Mouse (Mus musculus): ENCODE measurements around the gene Catsper4.

Gene Catsper4

GRCm38 (mm10) chr4:134251241-134252130 lies 24.3 kb upstream of the Catsper4 start:
- no peak for ATAC-seq (ENCODE audit: insufficient number of reproducible peaks, low FRiP score, low TSS enrichment)

GRCm38 (mm10) chr4:134250930-134251240 lies 23.7 kb upstream of the Catsper4 start:
- no peak for ATAC-seq (ENCODE audit: insufficient number of reproducible peaks, low FRiP score, low TSS enrichment)

GRCm38 (mm10) chr4:134250116-134250929 lies 23.1 kb upstream of the Catsper4 start:
- ATAC-seq (ENCODE audit: insufficient number of reproducible peaks, low FRiP score, low TSS enrichment) = no peak

- no peak for ATAC-seq (ENCODE audit: insufficient number of reproducible peaks, low FRiP score, low TSS enrichment)
These were observed 22.5 kb upstream of the Catsper4 start for GRCm38 (mm10) chr4:134249651-134250050.

- no peak for ATAC-seq (ENCODE audit: insufficient number of reproducible peaks, low FRiP score, low TSS enrichment)
These were observed 19.6 kb upstream of the Catsper4 start, which contains the start of gene Gm30191 for GRCm38 (mm10) chr4:134246719-134247258. Gene Gm30191, plus strand, starts transcription at chr4:134246935.

- ATAC-seq (ENCODE audit: insufficient number of reproducible peaks, low FRiP score, low TSS enrichment) = no peak
These were observed 19.1 kb upstream of the Catsper4 start for GRCm38 (mm10) chr4:134246256-134246655.

GRCm38 (mm10) chr4:134245148-134245843 lies 18.1 kb upstream of the Catsper4 start, which contains the start of gene Zfp593:
Gene Zfp593, minus strand, starts transcription at chr4:134245592.
- ATAC-seq (ENCODE audit: insufficient number of reproducible peaks, low FRiP score, low TSS enrichment) = peak; percentile 54; the same call in 1 of the 2 replicates

- ATAC-seq (ENCODE audit: insufficient number of reproducible peaks, low FRiP score, low TSS enrichment) = no peak
These were observed 16.5 kb upstream of the Catsper4 start, which contains the start of gene E130218I03Rik for GRCm38 (mm10) chr4:134243516-134244250. Gene E130218I03Rik, plus strand, starts transcription at chr4:134243662.

- no peak; the same call in 1 of the 2 replicates for ATAC-seq (ENCODE audit: insufficient number of reproducible peaks, low FRiP score, low TSS enrichment)
These were observed 11.5 kb upstream of the Catsper4 start for GRCm38 (mm10) chr4:134238686-134239085.

GRCm38 (mm10) chr4:134238279-134238651 lies 11.1 kb upstream of the Catsper4 start, which contains the start of gene Cnksr1:
Gene Cnksr1, minus strand, starts transcription at chr4:134238399.
- no peak for ATAC-seq (ENCODE audit: insufficient number of reproducible peaks, low FRiP score, low TSS enrichment)

GRCm38 (mm10) chr4:134237582-134238278 lies 10.5 kb upstream of the Catsper4 start:
- ATAC-seq (ENCODE audit: insufficient number of reproducible peaks, low FRiP score, low TSS enrichment) = no peak

GRCm38 (mm10) chr4:134234876-134235275 lies 7.7 kb upstream of the Catsper4 start:
- ATAC-seq (ENCODE audit: insufficient number of reproducible peaks, low FRiP score, low TSS enrichment) = no peak

- no peak for ATAC-seq (ENCODE audit: insufficient number of reproducible peaks, low FRiP score, low TSS enrichment)
These were observed 3.2 kb upstream of the Catsper4 start for GRCm38 (mm10) chr4:134230431-134230830.

GRCm38 (mm10) chr4:134222793-134223600 lies 4.2 kb downstream of the Catsper4 start:
- no peak for ATAC-seq (ENCODE audit: insufficient number of reproducible peaks, low FRiP score, low TSS enrichment)

- no peak for ATAC-seq (ENCODE audit: insufficient number of reproducible peaks, low FRiP score, low TSS enrichment)
These were observed 20.6 kb downstream of the Catsper4 start for GRCm38 (mm10) chr4:134206488-134207053.

GRCm38 (mm10) chr4:134203340-134203896 lies 23.8 kb downstream of the Catsper4 start:
- no peak for ATAC-seq (ENCODE audit: insufficient number of reproducible peaks, low FRiP score, low TSS enrichment)

- no peak for ATAC-seq (ENCODE audit: insufficient number of reproducible peaks, low FRiP score, low TSS enrichment)
These were observed 24.3 kb downstream of the Catsper4 start, which contains the start of gene Gm7534 for GRCm38 (mm10) chr4:134202904-134203303. Gene Gm7534, minus strand, starts transcription at chr4:134203004.
